In the genomic region with DNA sequence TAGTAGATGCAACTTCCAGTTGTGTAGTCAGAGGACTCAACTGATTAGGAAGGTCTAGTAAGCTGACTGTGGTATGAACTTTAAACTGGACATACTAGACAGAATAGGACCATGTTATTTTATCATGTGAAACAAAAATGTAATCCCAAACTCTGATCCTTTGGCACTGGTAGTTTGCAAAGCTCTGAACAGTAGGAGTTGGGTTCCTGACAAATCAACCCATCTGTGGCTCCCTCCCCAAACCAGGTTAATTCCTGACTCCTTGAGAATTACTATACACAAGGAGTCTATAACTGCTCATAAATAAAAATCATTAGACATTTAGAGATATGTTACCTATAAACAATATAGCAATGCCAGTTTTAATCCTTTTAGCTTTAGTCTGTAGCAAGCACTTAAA, we compare ENCODE assay signal across 16 mouse cellular contexts.
"Had no signal": no experiment of that assay in that cellular context is flagged by ENCODE, and none has a peak within 500 bp of the region (broad histone marks: within the 10 kb centered on the region; RNA-seq: fewer than 3 reads in every experiment).

No protein-coding gene starts in this region.

- DNase-seq: heart, postnatal 10 days; heart, postnatal 14 days; heart, postnatal 36 days; heart, postnatal 4 days; kidney, adult 11 months; kidney, adult 18-20 months; kidney, adult 2 months; kidney, adult 8-10 months; kidney, adult 9 months; kidney, postnatal 10 days; kidney, postnatal 14 days; kidney, postnatal 25 days; kidney, postnatal 36 days; kidney, postnatal 4 days; layer of hippocampus, adult 9-11 months; layer of hippocampus, postnatal 36 days had no signal
